Mouse (Mus musculus) small intestine, adult 2 months (tissue): ENCODE data around the gene Klhl2. TPM values are rescaled to one million over a fixed set of nuclear protein-coding genes. Genes with fewer than 3 reads are reported as not detected.

ENCODE experiments used
- H3K27ac ChIP-seq: fragments of 200-500 bp; 2 replicates; pipeline ENCODE4 v1.5.1; 2012; ENCODE audit warnings: low read depth, low read length, control low read depth, inconsistent platforms; ENCODE audit not compliant: insufficient read depth
- H3K27me3 ChIP-seq: fragments of 200-500 bp; 2 replicates; pipeline ENCODE4 v1.6.1; 2012; ENCODE audit warnings: mild to moderate bottlenecking, moderate library complexity, low read length, inconsistent platforms; ENCODE audit not compliant: control insufficient read depth, insufficient read depth
- H3K36me3 ChIP-seq: fragments of 200-500 bp; 2 replicates; pipeline ENCODE4 v1.6.1; 2012; ENCODE audit warnings: mild to moderate bottlenecking, low read length, control low read depth, inconsistent platforms; ENCODE audit not compliant: control insufficient read depth, insufficient read depth
- H3K4me1 ChIP-seq: fragments of 200-500 bp; 2 replicates; pipeline ENCODE4 v1.6.1; 2012; ENCODE audit warnings: low read length, inconsistent platforms, mixed read lengths; ENCODE audit not compliant: control insufficient read depth, insufficient read depth, insufficient read length
- H3K4me3 ChIP-seq: fragments of 200-500 bp; 2 replicates; pipeline ENCODE4 v1.5.1; 2012; ENCODE audit warnings: low read depth, mild to moderate bottlenecking, control low read depth, inconsistent platforms, low read length, moderate library complexity
- CTCF ChIP-seq: fragments of 200-500 bp; IDR thresholded peaks from 2 replicates; pipeline ENCODE4 v1.5.1; 2012; ENCODE audit warnings: low read depth, mild to moderate bottlenecking, control low read depth, inconsistent platforms, low read length, moderate library complexity, mixed read lengths; ENCODE audit not compliant: insufficient replicate concordance, insufficient read length; ENCODE audit errors: extremely low read depth
- POLR2A ChIP-seq: fragments of 200-500 bp; IDR thresholded peaks from 2 replicates; pipeline ENCODE4 v1.6.1; 2012; ENCODE audit warnings: low read depth, mild to moderate bottlenecking, control low read depth, inconsistent platforms, low read length, moderate library complexity
- WGBS: fragments of 180-500 bp; shearing (Covaris S2); methylation state at CpG from one replicate; pipeline ENCODE4 v1.1.7; 2018; 5-methylcytosine and 5-hydroxymethylcytosine counted together
- polyA plus RNA-seq: library from polyadenylated mRNA; depleted of rRNA; stranded (reverse); fragments of >200 nt; gene quantifications from 2 replicates; pipeline ENCODE4 v1.2.3, GENCODE M21; 2012; rRNA removed

Klhl2 gene
- polyA plus RNA-seq, 1 experiment = 6.0 TPM

GRCm38 (mm10) chr8:64711544-64711943 lies 138.3 kb downstream of the Klhl2 start:
- H3K36me3 ChIP-seq = peaks cover 2% of the 10 kb centered on the region; the same call in 1 of the 2 replicates
- H3K4me1 ChIP-seq = no peaks in the 10 kb centered on the region
- no peak overlapping the region for H3K27ac ChIP-seq
- no peaks in the 10 kb centered on the region for H3K27me3 ChIP-seq
- 10% methylated on average over 1 of the region's 1 CpGs for WGBS
- H3K4me3 ChIP-seq = no peak overlapping the region
- no peak for TF ChIP-seq POLR2A
- TF ChIP-seq CTCF = no peak

DNA sequence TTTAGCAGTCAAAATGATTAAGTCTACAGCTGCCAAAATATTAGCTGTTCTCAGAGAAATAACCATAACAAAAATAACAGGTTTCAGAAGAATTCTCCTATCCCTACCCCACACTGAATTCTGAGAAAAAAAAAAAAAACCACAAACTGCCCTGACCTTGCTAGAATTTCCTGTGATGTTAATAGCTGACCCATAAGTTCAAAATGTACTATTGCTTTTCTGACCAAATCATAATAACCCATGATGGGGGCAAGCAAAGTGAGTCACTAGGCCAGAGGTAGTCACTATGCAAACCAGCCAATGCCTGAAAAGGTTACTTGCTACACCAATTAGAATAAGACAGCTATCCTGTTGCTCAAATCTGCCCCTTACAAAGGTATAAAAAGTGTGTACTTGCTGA lies 142.3 kb downstream of the Klhl2 start:
- Histone ChIP-seq H3K4me3 (no peak overlapping the region), H3K36me3 (no peaks in the 10 kb centered on the region), H3K27ac (no peak overlapping the region), H3K4me1 (no peaks in the 10 kb centered on the region), H3K27me3 (no peaks in the 10 kb centered on the region)
- TF ChIP-seq POLR2A (no peak), CTCF (no peak)

DNA sequence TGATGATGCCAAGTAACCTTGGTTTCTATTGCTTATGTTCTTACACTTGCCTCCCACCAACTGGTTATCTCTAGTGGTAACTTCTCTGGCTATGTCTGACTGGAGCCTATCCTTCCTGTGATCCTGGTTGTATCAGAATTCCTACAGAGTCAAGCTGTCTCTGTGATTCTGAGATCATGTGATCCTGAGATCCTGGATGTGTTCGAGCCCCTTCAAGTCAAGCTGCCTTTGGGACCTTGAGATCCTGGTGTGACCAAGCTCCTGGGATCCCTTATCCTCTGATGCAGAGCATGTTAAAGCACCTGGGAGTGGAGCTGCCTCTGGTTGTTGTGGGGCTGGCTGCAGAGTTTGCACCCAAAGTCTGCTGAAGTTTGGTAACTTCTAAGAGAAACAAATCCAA lies 146.6 kb downstream of the Klhl2 start:
- no peaks in the 10 kb centered on the region for H3K36me3 ChIP-seq
- no peak overlapping the region for H3K27ac ChIP-seq
- H3K4me1 ChIP-seq = no peaks in the 10 kb centered on the region
- H3K27me3 ChIP-seq = no peaks in the 10 kb centered on the region
- TF ChIP-seq POLR2A (no peak), CTCF (no peak)
- 73% methylated on average over 1 of the region's 1 CpGs for WGBS
- no peak overlapping the region for H3K4me3 ChIP-seq

GRCm38 (mm10) chr8:64692651-64693201 lies 157.1 kb downstream of the Klhl2 start, which contains the start of gene Cpe:
Gene Cpe, minus strand, starts transcription at chr8:64693054.
- Histone ChIP-seq H3K36me3 (no peaks in the 10 kb centered on the region), H3K27me3 (peaks cover 11% of the 10 kb centered on the region), H3K27ac (no peak within 1 kb of the TSS), H3K4me1 (peaks cover 3% of the 10 kb centered on the region; the same call in 1 of the 2 replicates), H3K4me3 (peak within 1 kb of the TSS; percentile 58)
- WGBS = 1% methylated on average over 54 of the region's 54 CpGs
- TF ChIP-seq POLR2A (no peak), CTCF (peak; percentile 11; the same call in 1 of the 2 replicates)

GRCm38 (mm10) chr8:64691591-64692401 lies 158.0 kb downstream of the Klhl2 start:
- Histone ChIP-seq H3K4me3 (peak overlapping the region; percentile 58; the same call in 1 of the 2 replicates), H3K4me1 (peaks cover 3% of the 10 kb centered on the region; the same call in 1 of the 2 replicates), H3K27me3 (peaks cover 11% of the 10 kb centered on the region), H3K27ac (no peak overlapping the region), H3K36me3 (no peaks in the 10 kb centered on the region)
- 34% methylated on average over 16 of the region's 16 CpGs for WGBS
- TF ChIP-seq POLR2A (no peak), CTCF (no peak)

DNA sequence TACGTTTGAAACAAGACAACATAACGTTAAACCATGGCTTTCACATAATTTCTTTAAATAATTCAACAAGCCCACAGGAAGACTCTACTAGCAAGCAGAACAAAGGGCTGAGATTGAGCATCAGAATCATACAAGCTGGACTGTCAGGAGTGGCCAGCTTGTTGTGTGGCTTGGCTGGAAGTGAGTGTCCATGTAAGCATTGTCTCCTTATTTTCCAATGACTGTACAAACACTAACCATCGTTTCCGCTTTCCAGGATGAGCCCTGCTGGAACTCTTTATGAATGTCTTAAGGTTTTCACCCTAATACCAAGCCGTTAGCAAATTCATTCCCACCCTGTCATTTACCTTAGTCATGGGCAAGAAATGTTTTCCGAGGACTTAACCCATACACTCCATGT lies 159.0 kb downstream of the Klhl2 start:
- TF ChIP-seq CTCF = no peak
- no peak for TF ChIP-seq POLR2A
- peaks cover 11% of the 10 kb centered on the region for H3K27me3 ChIP-seq
- H3K4me3 ChIP-seq = no peak overlapping the region
- peaks cover 3% of the 10 kb centered on the region; the same call in 1 of the 2 replicates for H3K4me1 ChIP-seq
- H3K36me3 ChIP-seq = no peaks in the 10 kb centered on the region
- 81% methylated on average over 6 of the region's 6 CpGs for WGBS
- no peak overlapping the region for H3K27ac ChIP-seq

GRCm38 (mm10) chr8:64690306-64690705 lies 159.5 kb downstream of the Klhl2 start:
- 66% methylated on average over 6 of the region's 6 CpGs for WGBS
- H3K4me1 ChIP-seq = peaks cover 3% of the 10 kb centered on the region; the same call in 1 of the 2 replicates
- peaks cover 11% of the 10 kb centered on the region for H3K27me3 ChIP-seq
- TF ChIP-seq CTCF (no peak), POLR2A (no peak)
- no peaks in the 10 kb centered on the region for H3K36me3 ChIP-seq
- no peak overlapping the region for H3K27ac ChIP-seq
- no peak overlapping the region for H3K4me3 ChIP-seq

Other genes with a start within 250 kb of the Klhl2 start
- 24.5 and 56.7 TPM in 2 replicates for gene Cpe, start 157.0 kb downstream of the Klhl2 start, polyA plus RNA-seq
- 3.3 and 6.3 TPM in 2 replicates for gene Msmo1, start 116.2 kb downstream of the Klhl2 start, polyA plus RNA-seq
- gene Tmem192, start 97.2 kb upstream of the Klhl2 start, polyA plus RNA-seq = 15.5 and 40.3 TPM in 2 replicates
- gene Trim75, start 137.8 kb upstream of the Klhl2 start, polyA plus RNA-seq = not detected in 2 replicates
- gene Trim61, start 168.5 kb upstream of the Klhl2 start, polyA plus RNA-seq = not detected in 2 replicates
- not detected in 2 replicates for gene Trim60, start 168.6 kb upstream of the Klhl2 start, polyA plus RNA-seq
- not detected in 2 replicates for gene Apela, start 187.3 kb upstream of the Klhl2 start, polyA plus RNA-seq
- not detected in 2 replicates for gene Gm10663, start 225.0 kb upstream of the Klhl2 start, polyA plus RNA-seq